Mouse (Mus musculus): ENCODE data around the gene Plekhm2. TPM values are rescaled to one million over a fixed set of nuclear protein-coding genes. Genes with fewer than 3 reads are reported as not detected.

The Plekhm2 gene
- total RNA-seq, 2 experiments from 2014 or later, result 9.8 to 12.8 TPM

DNA sequence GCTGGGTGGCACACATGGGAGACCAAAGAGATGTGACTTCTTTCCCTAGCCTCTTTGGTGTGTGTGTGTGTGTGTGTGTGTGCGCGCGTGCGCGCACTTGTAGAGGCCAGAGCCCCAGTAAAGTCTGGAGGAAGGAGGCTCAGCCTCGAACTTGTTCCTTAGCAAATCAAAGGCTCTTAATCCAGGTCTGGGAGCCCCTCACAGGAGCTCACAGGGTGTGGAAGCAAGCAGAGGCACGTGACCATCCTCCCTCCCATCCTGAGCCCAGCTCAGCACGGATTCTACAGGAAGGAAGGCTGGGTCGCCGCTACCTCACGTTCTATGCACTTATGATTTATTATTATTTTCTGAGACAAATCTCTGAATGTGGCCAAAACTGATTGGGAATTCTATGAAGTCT, 88.3 kb downstream of the Plekhm2 start:
- no peak for ATAC-seq (replicated peaks; ENCODE audit: poor library complexity)

Other genes starting within 250 kb of the Plekhm2 start
- gene Clcnkb, start 248.9 kb downstream of the Plekhm2 start, total RNA-seq (2015), result not detected in 2 replicates
- not detected in 2 replicates for gene Clcnkb, start 248.9 kb downstream of the Plekhm2 start, total RNA-seq (2017)
- not detected in 2 replicates for gene Hspb7, start 244.1 kb downstream of the Plekhm2 start, total RNA-seq (2015)
- gene Hspb7, start 244.1 kb downstream of the Plekhm2 start, total RNA-seq (2017), result not detected in 2 replicates
- gene Srarp, start 228.8 kb downstream of the Plekhm2 start, total RNA-seq (2015), result not detected in 2 replicates
- gene Srarp, start 228.8 kb downstream of the Plekhm2 start, total RNA-seq (2017), result not detected in 2 replicates
- gene Zbtb17, start 220.2 kb downstream of the Plekhm2 start, total RNA-seq (2015), result 12.0 and 14.0 TPM in 2 replicates
- 15.2 and 21.3 TPM in 2 replicates for gene Zbtb17, start 220.2 kb downstream of the Plekhm2 start, total RNA-seq (2017)
- gene Spen, start 126.3 kb downstream of the Plekhm2 start, total RNA-seq (2015), result 28.4 and 35.6 TPM in 2 replicates
- gene Spen, start 126.3 kb downstream of the Plekhm2 start, total RNA-seq (2017), result 22.8 and 29.0 TPM in 2 replicates
- not detected in 2 replicates for gene Fblim1, start 58.8 kb downstream of the Plekhm2 start, total RNA-seq (2015)
- gene Fblim1, start 58.8 kb downstream of the Plekhm2 start, total RNA-seq (2017), result 0.07 TPM in 1 of 2 replicates, not detected in the other
- 0.10 and 0.76 TPM in 2 replicates for gene Tmem82, start 46.3 kb downstream of the Plekhm2 start, total RNA-seq (2015)
- gene Tmem82, start 46.3 kb downstream of the Plekhm2 start, total RNA-seq (2017), result 0.46 and 1.6 TPM in 2 replicates
- not detected in 2 replicates for gene Slc25a34, start 41.1 kb downstream of the Plekhm2 start, total RNA-seq (2015)
- not detected in 2 replicates for gene Slc25a34, start 41.1 kb downstream of the Plekhm2 start, total RNA-seq (2017)
- gene Rsc1a1, start 20.7 kb upstream of the Plekhm2 start, total RNA-seq (2015), result 20.0 and 22.7 TPM in 2 replicates
- 6.6 and 7.6 TPM in 2 replicates for gene Rsc1a1, start 20.7 kb upstream of the Plekhm2 start, total RNA-seq (2017)
- 15.0 and 18.7 TPM in 2 replicates for gene Ddi2, start 58.5 kb upstream of the Plekhm2 start, total RNA-seq (2015)
- gene Ddi2, start 58.5 kb upstream of the Plekhm2 start, total RNA-seq (2017), result 23.7 and 29.4 TPM in 2 replicates
- gene Agmat, start 81.8 kb upstream of the Plekhm2 start, total RNA-seq (2015), result not detected in 2 replicates
- gene Agmat, start 81.8 kb upstream of the Plekhm2 start, total RNA-seq (2017), result not detected in 2 replicates
- gene Dnajc16, start 126.0 kb upstream of the Plekhm2 start, total RNA-seq (2015), result 4.8 and 6.5 TPM in 2 replicates
- 5.9 and 6.4 TPM in 2 replicates for gene Dnajc16, start 126.0 kb upstream of the Plekhm2 start, total RNA-seq (2017)
- 5.8 and 6.4 TPM in 2 replicates for gene Casp9, start 128.7 kb upstream of the Plekhm2 start, total RNA-seq (2015)
- 8.1 and 9.3 TPM in 2 replicates for gene Casp9, start 128.7 kb upstream of the Plekhm2 start, total RNA-seq (2017)
- gene Cela2a, start 161.3 kb upstream of the Plekhm2 start, total RNA-seq (2015), result not detected in 2 replicates
- gene Cela2a, start 161.3 kb upstream of the Plekhm2 start, total RNA-seq (2017), result not detected in 2 replicates
- not detected in 2 replicates for gene Ctrc, start 181.5 kb upstream of the Plekhm2 start, total RNA-seq (2015)
- gene Ctrc, start 181.5 kb upstream of the Plekhm2 start, total RNA-seq (2017), result not detected in 2 replicates
- 42.2 and 49.9 TPM in 2 replicates for gene Efhd2, start 210.0 kb upstream of the Plekhm2 start, total RNA-seq (2015)
- gene Efhd2, start 210.0 kb upstream of the Plekhm2 start, total RNA-seq (2017), result 53.6 and 58.1 TPM in 2 replicates

Data from megakaryocyte progenitor cell, adult 5-6 weeks (primary cell).